Mouse (Mus musculus) heart, adult 2 months (tissue): ENCODE results near the gene Timm50.

Experiments used
- CTCF ChIP-seq: fragments of 200-600 bp; IDR thresholded peaks from 2 replicates; pipeline ENCODE4 v1.8.1; 2022; ENCODE audit warnings: antibody characterized with exemption, mild to moderate bottlenecking, moderate library complexity
- EP300 ChIP-seq: fragments of 200-500 bp; IDR thresholded peaks from 2 replicates; pipeline ENCODE4 v1.6.1; 2011; ENCODE audit warnings: low read depth, low read length, control low read depth; ENCODE audit not compliant: insufficient read depth
- POLR2A ChIP-seq: fragments of 200-500 bp; IDR thresholded peaks from 2 replicates; pipeline ENCODE4 v1.6.1; 2011; ENCODE audit warnings: mild to moderate bottlenecking, low read depth, low read length, control low read depth; ENCODE audit not compliant: insufficient read depth

GRCm38 (mm10) chr7:28298837-28299625, 12.8 kb downstream of the Timm50 start:
- peak; percentile 63 for TF ChIP-seq CTCF
- TF ChIP-seq EP300: no peak
- TF ChIP-seq POLR2A: no peak
